Mouse (Mus musculus) adrenal gland, postnatal 0 days (tissue): ENCODE data around the gene Olfr1412. TPM values are rescaled to one million over a fixed set of nuclear protein-coding genes. Genes with fewer than 3 reads are reported as not detected.

ENCODE experiments used
- polyA plus RNA-seq: library from polyadenylated mRNA; unstranded; fragments of >200 nt; fragmentation: Nextera tagmentation; extraction: Ambion mirVana; gene quantifications from 2 replicates; pipeline ENCODE4 v1.2.1, GENCODE M21; 2015

Olfr1412 gene
- not detected in 2 replicates for polyA plus RNA-seq

DNA sequence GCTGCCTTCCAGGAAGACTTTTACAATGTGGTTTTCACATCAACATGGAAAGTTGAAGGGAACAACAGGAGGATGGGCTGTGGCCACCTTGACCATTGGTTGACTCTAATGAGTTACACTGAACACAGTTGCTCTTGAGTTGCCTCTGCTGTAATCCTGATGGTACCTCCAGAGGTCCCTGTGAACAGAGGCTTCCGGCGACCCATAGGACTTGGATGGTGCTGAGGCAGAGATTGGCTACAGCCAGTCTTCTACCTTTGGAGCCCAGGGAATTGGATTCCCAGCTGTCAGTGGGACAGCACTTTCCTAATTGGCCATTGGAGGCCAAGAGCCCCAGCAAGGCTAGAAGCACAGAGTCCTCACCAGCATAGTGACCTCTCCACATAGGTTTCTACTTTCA is at the start of gene Olfr1412:
TSS of gene Olfr1412 (plus strand) at position 301 of the 400 bp plus-strand sequence.

DNA sequence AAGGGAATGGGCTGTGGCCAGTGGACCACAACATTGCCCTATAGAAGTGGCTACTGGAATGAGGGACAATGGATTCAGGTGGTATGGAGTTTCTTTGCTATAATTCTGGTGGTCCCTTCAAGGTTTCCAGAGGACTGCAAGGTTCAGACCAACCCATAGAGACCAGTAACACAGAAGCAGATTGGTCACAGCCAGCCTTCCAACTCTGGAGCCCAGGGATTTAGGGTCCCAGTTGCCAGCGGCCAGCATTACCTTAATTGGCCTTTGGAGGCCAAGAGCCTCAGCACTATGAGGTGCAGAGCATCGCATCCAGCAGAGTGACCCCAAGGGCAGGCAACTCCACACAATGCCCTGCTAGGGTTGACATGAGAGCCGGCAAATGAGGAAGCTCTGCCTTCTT is 14.6 kb upstream of the Olfr1412 start, which contains the start of gene Olfr1413:
TSS of gene Olfr1413 (plus strand) at position 301 of the 400 bp plus-strand sequence.

DNA sequence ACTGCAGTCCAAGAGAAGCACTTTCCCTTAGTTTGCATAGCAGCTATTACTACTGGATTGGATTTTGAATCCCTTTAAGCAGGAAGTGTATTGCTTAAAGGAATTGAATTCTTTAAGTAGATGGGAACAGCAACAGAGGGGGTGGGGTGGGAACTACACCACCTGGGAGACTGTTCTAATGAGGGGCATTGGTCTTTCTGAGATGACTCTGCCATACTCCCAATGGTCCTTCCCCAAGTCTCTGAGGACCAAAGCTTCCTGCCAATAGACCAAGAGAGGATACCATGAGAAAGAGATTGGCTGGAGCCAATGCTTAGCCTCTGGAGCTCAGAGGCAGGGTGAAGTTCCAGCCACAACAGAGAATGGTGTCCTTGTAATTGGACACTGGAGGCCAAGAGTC is 8.5 kb downstream of the Olfr1412 start, which contains the start of gene Olfr1411:
TSS of gene Olfr1411 (plus strand) at position 301 of the 400 bp plus-strand sequence.

DNA sequence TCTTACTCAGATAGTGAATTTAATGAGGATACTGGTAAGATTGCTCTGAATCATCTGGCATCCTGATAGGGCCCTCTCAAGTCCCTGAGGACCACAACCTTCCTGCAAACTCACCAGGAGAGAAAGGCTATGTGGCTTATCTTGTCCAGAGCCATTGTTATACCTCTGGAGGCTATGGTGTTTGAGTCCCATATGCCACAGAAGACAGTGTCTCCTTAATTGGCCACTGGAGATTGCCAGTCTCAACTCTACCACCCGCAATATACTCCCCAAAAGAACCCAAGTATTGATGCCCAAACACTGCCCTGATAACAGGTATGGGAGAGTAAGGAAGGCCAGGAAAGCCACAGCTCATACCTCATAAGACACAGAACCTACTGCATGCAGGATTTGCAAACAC is 19.9 kb downstream of the Olfr1412 start, which contains the start of gene Olfr1410:
TSS of gene Olfr1410 (plus strand) at position 301 of the 400 bp plus-strand sequence.

DNA sequence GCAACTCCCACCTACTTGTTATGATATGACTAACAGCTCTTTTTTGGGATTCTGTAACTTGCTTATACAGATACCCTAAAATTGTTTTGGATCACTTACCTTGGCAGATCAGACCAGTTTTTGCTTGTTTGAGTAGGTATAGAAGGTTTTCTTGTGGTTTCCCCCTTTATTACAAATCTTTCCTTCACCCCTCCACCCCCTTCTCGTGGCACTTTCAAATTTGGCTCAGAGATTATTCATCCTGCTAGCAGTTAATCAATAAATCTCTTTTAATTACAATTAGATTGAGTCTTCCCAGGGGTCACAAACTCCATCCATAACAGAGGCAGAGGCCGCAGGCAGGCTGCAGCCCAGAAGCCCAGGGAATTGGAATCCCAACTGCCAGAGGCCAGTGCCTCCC is 31.9 kb downstream of the Olfr1412 start, which contains the start of gene Olfr12:
TSS of gene Olfr12 (plus strand) at position 301 of the 400 bp plus-strand sequence.

Other genes with a start within 250 kb of the Olfr1412 start
- gene Ndufa10, start 111.9 kb upstream of the Olfr1412 start, polyA plus RNA-seq = 133 and 210 TPM in 2 replicates
- gene Olfr1416, start 100.7 kb upstream of the Olfr1412 start, polyA plus RNA-seq = not detected in 2 replicates
- gene Olfr1415, start 89.7 kb upstream of the Olfr1412 start, polyA plus RNA-seq = not detected in 2 replicates
- gene Olfr1414, start 67.1 kb upstream of the Olfr1412 start, polyA plus RNA-seq = not detected in 2 replicates
- gene Olfr1413, start 14.5 kb upstream of the Olfr1412 start, polyA plus RNA-seq = not detected in 2 replicates
- not detected in 2 replicates for gene Olfr1411, start 8.6 kb downstream of the Olfr1412 start, polyA plus RNA-seq
- gene Olfr1410, start 20.0 kb downstream of the Olfr1412 start, polyA plus RNA-seq = not detected in 2 replicates
- not detected in 2 replicates for gene Olfr12, start 32.0 kb downstream of the Olfr1412 start, polyA plus RNA-seq
- gene Cops9, start 56.2 kb downstream of the Olfr1412 start, polyA plus RNA-seq = 744 and 1,302 TPM in 2 replicates
- 0.19 TPM in 2 replicates for gene Otos, start 63.1 kb downstream of the Olfr1412 start, polyA plus RNA-seq
- 31.6 and 35.1 TPM in 2 replicates for gene Gpc1, start 245.9 kb downstream of the Olfr1412 start, polyA plus RNA-seq